Mouse (Mus musculus) Patski (cell line): Measurements from ENCODE around the gene Cela1. TPM values are rescaled to one million over a fixed set of nuclear protein-coding genes. Genes with fewer than 3 reads are reported as not detected.

ENCODE experiments used
- ATAC-seq: fragments of 100-300 bp; one replicate; pipeline ENCODE4 v1.8.0; 2021
- CTCF ChIA-PET: fragments of 350-600 bp; sonication (Branson Sonifier 250); formaldehyde crosslinking; loops from one replicate; lab custom pipeline; 2022; ENCODE audit warnings: inconsistent platforms; lab: Charles Lee
- POLR2A ChIA-PET: fragments of 350-600 bp; sonication (Branson Sonifier 250); formaldehyde crosslinking; loops from one replicate; lab custom pipeline; 2022; ENCODE audit warnings: antibody characterized with exemption, inconsistent platforms; lab: Charles Lee
- DNase-seq: peaks from one replicate; pipeline ENCODE4 v3.0.0-alpha.2; 2011; ENCODE audit warnings: low read depth, low spot score
- H3K27me3 ChIP-seq: fragments of 371-371 bp; one replicate; pipeline ENCODE4 v1.5.1; 2021
- CTCF ChIP-seq: fragments of 100-300 bp; IDR thresholded peaks from one replicate; pipeline ENCODE4 v1.5.1; 2021
- in situ Hi-C: fragments of 300-500 bp; cut with MboI; formaldehyde crosslinking; loops from 3 replicates; pipeline ENCODE4 v1.11.1; 2018; ENCODE audit warnings: low pct_unique_long_range_greater_than_20kb, mixed read lengths
- polyA plus RNA-seq: library from polyadenylated mRNA; unstranded; gene quantifications from one replicate; pipeline ENCODE4 v1.2.3, GENCODE M21; 2021

Cela1 gene
- polyA plus RNA-seq: 4.1 TPM

DNA sequence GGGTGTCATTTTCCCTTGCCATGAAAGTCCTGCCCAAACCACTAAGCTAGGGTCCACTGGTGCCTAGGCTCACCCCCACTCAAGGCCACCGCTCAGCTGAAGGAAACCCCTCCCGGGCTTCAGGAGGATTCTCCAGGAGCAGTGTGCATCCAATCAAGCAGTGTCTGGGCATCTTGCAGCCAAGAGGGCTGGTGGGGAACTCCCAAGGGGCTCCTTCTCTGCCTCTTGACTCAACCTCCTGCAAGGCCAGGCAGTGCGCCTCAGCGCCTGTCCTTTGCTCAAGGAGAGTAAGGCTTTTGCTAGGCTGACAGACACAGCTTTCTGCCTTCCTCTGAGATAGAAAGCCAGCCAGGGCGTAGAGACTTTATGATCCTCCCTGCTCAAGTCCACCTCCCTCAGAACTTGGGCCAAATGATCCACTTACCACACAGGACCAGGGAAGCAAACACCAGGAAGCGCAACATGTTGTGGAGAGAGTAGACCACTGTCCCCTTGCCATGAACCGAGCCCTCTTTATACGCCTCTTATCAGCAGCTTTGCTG, at the start of gene Cela1:
Cela1 (minus strand) TSS at position 492 of the 542 bp plus-strand sequence.
- H3K27me3 ChIP-seq: no peaks in the 10 kb centered on the region
- TF ChIP-seq CTCF: no peak
- ChIA-PET POLR2A (no interaction called here), CTCF (interaction anchor here (1.3 kb wide), 1 partner anchor 66 kb away, joined by 3 read pairs; no protein-coding TSS in a partner anchor)
- DNase-seq (peak; percentile 17), ATAC-seq (peak; percentile 12)
- in situ Hi-C loops: no loop called here

- no peak for TF ChIP-seq CTCF
- ChIA-PET CTCF (no interaction called here), POLR2A (no interaction called here)
- DNase-seq (no peak), ATAC-seq (no peak)
- H3K27me3 ChIP-seq: peaks cover under 1% of the 10 kb centered on the region
- in situ Hi-C loops: no loop called here
These were observed 48.2 kb upstream of the Cela1 start for GRCm38 (mm10) chr15:100735953-100736300.

DNA sequence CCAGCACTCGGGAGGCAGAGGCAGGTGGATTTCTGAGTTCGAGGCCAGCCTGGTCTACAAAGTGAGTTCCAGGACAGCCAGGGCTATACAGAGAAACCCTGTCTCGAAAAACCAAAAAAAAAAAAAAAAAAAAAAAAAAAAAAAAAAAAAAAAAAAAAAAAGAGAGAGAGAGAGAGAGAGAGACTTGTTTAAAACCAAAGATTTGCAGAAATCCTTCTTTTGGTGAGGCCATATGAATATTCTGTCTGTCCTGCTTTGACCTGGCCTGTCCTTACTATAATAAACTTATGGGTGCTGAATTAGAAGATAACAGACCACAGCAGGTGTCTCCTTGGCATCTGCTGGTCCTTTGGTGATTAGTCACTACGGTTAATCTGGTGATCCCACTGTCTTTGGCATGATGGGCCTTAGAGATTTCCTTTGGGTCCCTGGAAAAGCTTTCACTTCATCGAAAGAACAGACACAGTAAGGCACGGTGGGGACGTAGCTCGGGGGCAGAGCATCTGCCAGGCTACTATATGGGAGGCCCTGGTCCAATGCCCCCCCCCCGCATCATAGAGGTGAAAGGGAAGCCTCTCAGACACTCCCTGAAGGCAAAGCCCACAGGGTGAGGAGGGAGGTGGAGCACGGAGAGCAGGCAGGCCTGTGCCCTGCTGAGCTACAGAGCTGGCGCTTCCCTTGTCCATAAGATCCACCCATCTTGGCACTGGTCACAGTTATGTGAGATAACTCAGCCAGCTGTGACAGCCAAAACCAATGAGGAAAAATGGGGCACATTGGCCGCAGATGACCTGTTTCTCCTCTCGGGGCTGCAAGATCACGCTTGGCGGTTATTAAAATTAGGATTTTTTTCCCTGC, 47.6 kb upstream of the Cela1 start:
- in situ Hi-C loops: no loop called here
- POLR2A ChIA-PET: interaction anchor here (0.6 kb wide), 1 partner anchor 52 kb away, joined by 3 read pairs; no protein-coding TSS in a partner anchor
- ATAC-seq (no peak), DNase-seq (no peak)
- TF ChIP-seq CTCF: no peak
- H3K27me3 ChIP-seq: no peaks in the 10 kb centered on the region
- CTCF ChIA-PET: no interaction called here

- ChIA-PET POLR2A (no interaction called here), CTCF (no interaction called here)
- peaks cover 6% of the 10 kb centered on the region for H3K27me3 ChIP-seq
- no peak for ATAC-seq
- no peak for TF ChIP-seq CTCF
- no peak for DNase-seq
- in situ Hi-C loops: no loop called here
These were observed 44.9 kb upstream of the Cela1 start for GRCm38 (mm10) chr15:100732580-100732979.

- ATAC-seq (no peak), DNase-seq (no peak)
- ChIA-PET CTCF (interaction anchor here (1.0 to 1.3 kb wide), 2 partner anchors 10 to 30 kb away, joined by 3 read pairs; partner anchors contain the start of gene Slc4a8), POLR2A (no interaction called here)
- TF ChIP-seq CTCF: no peak
- in situ Hi-C loops: no loop called here
- peaks cover 6% of the 10 kb centered on the region for H3K27me3 ChIP-seq
These were observed 43.4 kb upstream of the Cela1 start for GRCm38 (mm10) chr15:100731081-100731480.

DNA sequence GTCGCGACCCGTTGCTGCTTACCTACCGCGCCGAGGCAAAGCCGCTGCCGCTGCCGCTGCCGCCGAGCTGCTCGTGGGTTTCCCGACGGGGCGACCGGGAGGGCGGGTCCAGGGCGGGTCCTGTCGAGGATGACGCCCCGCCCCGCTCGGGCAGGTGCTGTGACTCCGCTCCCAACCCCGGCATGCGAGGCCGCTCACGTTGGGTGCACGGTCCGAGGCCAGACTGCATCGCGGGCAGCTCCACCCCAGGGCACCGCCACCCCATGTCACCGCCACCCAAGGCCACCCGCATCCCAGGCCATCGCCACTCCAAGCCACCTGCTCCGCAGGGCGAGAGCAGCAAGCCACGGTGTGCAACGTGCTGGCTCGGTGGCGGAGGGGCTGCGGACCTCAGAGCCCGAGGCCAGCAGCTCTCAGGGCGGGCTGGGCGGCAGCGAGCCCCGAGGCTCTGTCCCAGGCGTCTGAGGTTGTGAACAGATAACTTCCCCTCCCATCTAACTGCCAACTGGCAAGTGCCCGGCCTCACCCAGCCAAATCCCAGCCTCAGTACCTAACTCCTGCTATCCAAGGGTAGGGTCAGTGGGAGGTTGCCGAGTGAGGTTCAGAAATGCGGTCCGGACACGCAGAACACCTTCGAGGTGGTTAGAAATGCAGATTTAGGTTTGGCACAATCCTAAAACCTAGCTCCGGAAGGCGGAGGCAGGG, 41.7 kb upstream of the Cela1 start, which contains the start of gene Galnt6:
Galnt6 (minus strand) TSS at position 96 of the 705 bp plus-strand sequence.
- ChIA-PET POLR2A (no interaction called here), CTCF (no interaction called here)
- DNase-seq (no peak), ATAC-seq (no peak)
- peaks cover 6% of the 10 kb centered on the region for H3K27me3 ChIP-seq
- in situ Hi-C loops: no loop called here
- TF ChIP-seq CTCF: no peak

DNA sequence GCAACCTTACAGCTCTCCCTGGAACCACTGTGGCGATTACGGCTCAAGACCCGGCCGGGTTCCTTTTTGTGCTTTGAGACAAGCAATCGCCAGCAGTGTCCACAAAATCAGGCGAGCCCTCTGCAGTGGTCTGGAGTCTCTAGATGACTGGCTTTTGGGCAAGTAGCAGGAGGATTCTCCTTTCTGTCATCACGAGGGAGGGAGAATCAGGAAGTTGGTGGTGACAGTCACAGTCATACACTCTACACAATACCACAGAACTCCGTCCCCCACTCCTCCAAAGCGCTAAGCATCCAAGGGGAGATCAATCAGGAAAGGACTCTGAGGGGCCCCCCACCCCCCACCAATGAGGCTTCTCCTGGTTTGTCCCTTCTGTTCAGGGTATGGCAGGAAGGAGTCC, 40.9 kb upstream of the Cela1 start:
- no peak for TF ChIP-seq CTCF
- no peak for DNase-seq
- ATAC-seq: no peak
- ChIA-PET CTCF (no interaction called here), POLR2A (no interaction called here)
- H3K27me3 ChIP-seq: peaks cover 6% of the 10 kb centered on the region
- in situ Hi-C loops: no loop called here

- ATAC-seq (no peak), DNase-seq (no peak)
- ChIA-PET POLR2A (no interaction called here), CTCF (no interaction called here)
- no peak for TF ChIP-seq CTCF
- H3K27me3 ChIP-seq: peaks cover 6% of the 10 kb centered on the region
- in situ Hi-C loops: no loop called here
These were observed 40.1 kb upstream of the Cela1 start for GRCm38 (mm10) chr15:100727834-100728233.

- H3K27me3 ChIP-seq: peaks cover 6% of the 10 kb centered on the region
- DNase-seq (no peak), ATAC-seq (no peak)
- ChIA-PET CTCF (no interaction called here), POLR2A (no interaction called here)
- no peak for TF ChIP-seq CTCF
- in situ Hi-C loops: no loop called here
These were observed 39.0 kb upstream of the Cela1 start for GRCm38 (mm10) chr15:100726721-100727120.

- ChIA-PET POLR2A (interaction anchor here (0.6 kb wide), 1 partner anchor 44 kb away, joined by 3 read pairs; no protein-coding TSS in a partner anchor), CTCF (no interaction called here)
- in situ Hi-C loops: no loop called here
- DNase-seq: no peak
- no peaks in the 10 kb centered on the region for H3K27me3 ChIP-seq
- TF ChIP-seq CTCF: no peak
- no peak for ATAC-seq
These were observed 35.8 kb upstream of the Cela1 start for GRCm38 (mm10) chr15:100723505-100723904.

- TF ChIP-seq CTCF: no peak
- in situ Hi-C loops: no loop called here
These were observed 34.8 kb upstream of the Cela1 start for GRCm38 (mm10) chr15:100722564-100722963.

More at GRCm38 (mm10) chr15:100722564-100722963, 34.8 kb upstream of the Cela1 start:
- ChIA-PET POLR2A (no interaction called here), CTCF (interaction anchor here (1.5 kb wide), 1 partner anchor 43 kb away, joined by 3 read pairs; no protein-coding TSS in a partner anchor)
- no peak for DNase-seq
- no peak for ATAC-seq
- H3K27me3 ChIP-seq: no peaks in the 10 kb centered on the region
